8 mouse cellular contexts compared by ENCODE assay signal in genomic region chr10:79853860-79854795, GRCm38 (mm10). TPM values are rescaled to one million over a fixed set of nuclear protein-coding genes. Genes with fewer than 3 reads are reported as not detected.
DNase-seq lines count a peak whose midpoint lies in the region; ATAC-seq and TF ChIP-seq lines count a peak whose summit lies in the region.

TSS of gene Ptbp1 (plus strand) at chr10:79854427.

- peak; percentile 95 for TF ChIP-seq POLR2A in CH12.LX (IDR thresholded peaks at IDR 0.05; ENCODE audit: low read depth, low read length)

- H3K4me1 ChIP-seq in CH12.LX (ENCODE audit: control insufficient read depth in 1 of 2, insufficient read depth in 2 of 2): peaks cover 19 to 61% of the 10 kb centered on the region in 2 experiments
- peaks cover 39% of the 10 kb centered on the region for H3K4me1 ChIP-seq in forebrain, embryonic 11.5 days (replicated peaks; ENCODE audit: control insufficient read depth, insufficient read depth, low read length)
- H3K4me1 ChIP-seq in heart, embryonic 16.5 days (ENCODE audit: control insufficient read depth, insufficient read depth, low read length): peaks cover 62% of the 10 kb centered on the region
- peaks cover 75% of the 10 kb centered on the region for H3K4me1 ChIP-seq in liver, embryonic 15.5 days (replicated peaks)
- peaks cover 60% of the 10 kb centered on the region for H3K4me1 ChIP-seq in neural tube, embryonic 12.5 days

- H3K79me2 ChIP-seq in CH12.LX (replicated peaks; ENCODE audit: control insufficient read depth, extremely low read depth, insufficient read depth, poor library complexity, severe bottlenecking): peaks cover 46% of the 10 kb centered on the region

- DNase-seq in CH12.LX (ENCODE audit: extremely low read depth): peak; percentile 100
- DNase-seq in c-Kit-positive CD71-positive TER-119-negative erythroid progenitor cells, embryonic 14.5 days (ENCODE audit: low read depth): peak; percentile 100
- peak; percentile 100 for DNase-seq in forebrain, embryonic 11.5 days (ENCODE audit: low spot score)
- DNase-seq in kidney, postnatal 36 days: peak; percentile 100
- peak; percentile 100 for DNase-seq in telencephalon, adult 2 months (ENCODE audit: low read depth, low spot score)

- H3K9ac ChIP-seq in CH12.LX (ENCODE audit: insufficient read depth, low read depth): peak within 1 kb of the TSS; percentile 99
- H3K9ac ChIP-seq in forebrain, embryonic 11.5 days (ENCODE audit: low read length): peak within 1 kb of the TSS; percentile 98
- peak within 1 kb of the TSS; percentile 100 for H3K9ac ChIP-seq in heart, embryonic 16.5 days (ENCODE audit: low read length)
- peak within 1 kb of the TSS; percentile 93 for H3K9ac ChIP-seq in liver, embryonic 15.5 days
- H3K9ac ChIP-seq in neural tube, embryonic 12.5 days: peak within 1 kb of the TSS; percentile 97

- H3K27me3 ChIP-seq in CH12.LX (replicated peaks): no peaks in the 10 kb centered on the region
- no peaks in the 10 kb centered on the region for H3K27me3 ChIP-seq in forebrain, embryonic 11.5 days (ENCODE audit: control insufficient read depth, insufficient read depth, low read length)
- no peaks in the 10 kb centered on the region for H3K27me3 ChIP-seq in heart, embryonic 16.5 days (ENCODE audit: control insufficient read depth, insufficient read depth, low read length)
- H3K27me3 ChIP-seq in liver, embryonic 15.5 days: no peaks in the 10 kb centered on the region
- H3K27me3 ChIP-seq in neural tube, embryonic 12.5 days (replicated peaks): no peaks in the 10 kb centered on the region

- peak within 1 kb of the TSS; percentile 84 for H3K4me2 ChIP-seq in CH12.LX (ENCODE audit: insufficient read depth, low read depth, poor library complexity, severe bottlenecking)
- peak within 1 kb of the TSS; percentile 88 for H3K4me2 ChIP-seq in forebrain, embryonic 11.5 days (ENCODE audit: low read depth, low read length, severe bottlenecking)
- peak within 1 kb of the TSS; percentile 95 for H3K4me2 ChIP-seq in heart, embryonic 16.5 days (ENCODE audit: low read depth, low read length)
- peak within 1 kb of the TSS; percentile 98 for H3K4me2 ChIP-seq in liver, embryonic 15.5 days
- peak within 1 kb of the TSS; percentile 100 for H3K4me2 ChIP-seq in neural tube, embryonic 12.5 days (replicated peaks)

- H3K27ac ChIP-seq in CH12.LX (ENCODE audit: insufficient read depth, low read depth): peak within 1 kb of the TSS; percentile 98
- H3K27ac ChIP-seq in forebrain, embryonic 11.5 days (ENCODE audit: low read depth, low read length): peak within 1 kb of the TSS; percentile 100
- peak within 1 kb of the TSS; percentile 100 for H3K27ac ChIP-seq in heart, embryonic 16.5 days (ENCODE audit: low read length)
- peak within 1 kb of the TSS; percentile 97 for H3K27ac ChIP-seq in liver, embryonic 15.5 days (replicated peaks)
- peak within 1 kb of the TSS; percentile 99 for H3K27ac ChIP-seq in neural tube, embryonic 12.5 days

- no peak for TF ChIP-seq RAD21 in CH12.LX (IDR thresholded peaks at IDR 0.05; ENCODE audit: low read depth, low read length)

- dilution Hi-C loops in CH12.LX (cut with MboI; ENCODE audit: extremely low pct_ligation_motif_present, extremely low pct_unique_long_range_greater_than_20kb, low sequenced_read_pairs): no loop called here

- TF ChIP-seq CTCF in CH12.LX (conservative IDR thresholded peaks at IDR 0.05 in 1 of 2, IDR thresholded peaks at IDR 0.05 in 1 of 2; ENCODE audit: low read depth in 2 of 2, low read length in 2 of 2): no peak

- peak; percentile 92 for ATAC-seq in forebrain, embryonic 11.5 days (replicated peaks; ENCODE audit: low FRiP score)
- ATAC-seq in heart, embryonic 16.5 days (replicated peaks; ENCODE audit: extremely low read depth, insufficient read depth, low FRiP score): peak; percentile 82
- peak; percentile 89 for ATAC-seq in liver, embryonic 15.5 days (ENCODE audit: insufficient read depth)
- ATAC-seq in neural tube, embryonic 12.5 days (ENCODE audit: low FRiP score, low read depth): peak; percentile 91

- TF ChIP-seq EP300 in CH12.LX (IDR thresholded peaks at IDR 0.05; ENCODE audit: low read length): no peak

- H3K4me3 ChIP-seq in CH12.LX (replicated peaks in 1 of 3; ENCODE audit: low read depth in 2 of 3, low read length in 2 of 3, poor library complexity in 1 of 3): peak within 1 kb of the TSS; percentile 90 to 100 (median 100)
- peak within 1 kb of the TSS; percentile 98 for H3K4me3 ChIP-seq in forebrain, embryonic 11.5 days (ENCODE audit: low read depth, low read length)
- peak within 1 kb of the TSS; percentile 98 for H3K4me3 ChIP-seq in heart, embryonic 16.5 days (ENCODE audit: low read length)
- peak within 1 kb of the TSS; percentile 97 for H3K4me3 ChIP-seq in liver, embryonic 15.5 days (replicated peaks)
- H3K4me3 ChIP-seq in neural tube, embryonic 12.5 days: peak within 1 kb of the TSS; percentile 96

- in situ Hi-C loops in CH12.LX (cut with MboI; ENCODE audit: low pct_ligation_motif_present, low pct_unique_long_range_greater_than_20kb, low sequenced_read_pairs): no loop called here

- H3K36me3 ChIP-seq in CH12.LX (replicated peaks in 1 of 2; ENCODE audit: control insufficient read depth in 1 of 2, insufficient read depth in 1 of 2, low read length in 1 of 2): peaks cover 29 to 37% of the 10 kb centered on the region in 2 experiments
- H3K36me3 ChIP-seq in forebrain, embryonic 11.5 days (ENCODE audit: control insufficient read depth, insufficient read depth, low read length): peaks cover under 1% of the 10 kb centered on the region; the same call in 1 of the 2 replicates
- H3K36me3 ChIP-seq in heart, embryonic 16.5 days (ENCODE audit: control insufficient read depth, insufficient read depth): peaks cover 6% of the 10 kb centered on the region
- peaks cover 30% of the 10 kb centered on the region for H3K36me3 ChIP-seq in liver, embryonic 15.5 days (replicated peaks)
- H3K36me3 ChIP-seq in neural tube, embryonic 12.5 days: peaks cover 27% of the 10 kb centered on the region

- WGBS in forebrain, embryonic 11.5 days: under 1% methylated on average over 75 of the region's 75 CpGs
- WGBS in heart, embryonic 16.5 days: under 1% methylated on average over 75 of the region's 75 CpGs
- under 1% methylated on average over 75 of the region's 75 CpGs for WGBS in liver, embryonic 15.5 days (ENCODE audit: insufficient replicate concordance)
- WGBS in neural tube, embryonic 12.5 days: under 1% methylated on average over 75 of the region's 75 CpGs

- H3K9me3 ChIP-seq in CH12.LX (replicated peaks; ENCODE audit: low read length): no peaks in the 10 kb centered on the region
- H3K9me3 ChIP-seq in forebrain, embryonic 11.5 days (ENCODE audit: control insufficient read depth, low read length): no peaks in the 10 kb centered on the region
- no peaks in the 10 kb centered on the region for H3K9me3 ChIP-seq in heart, embryonic 16.5 days (replicated peaks; ENCODE audit: control insufficient read depth, low read length)
- no peaks in the 10 kb centered on the region for H3K9me3 ChIP-seq in liver, embryonic 15.5 days (replicated peaks)
- H3K9me3 ChIP-seq in neural tube, embryonic 12.5 days: no peaks in the 10 kb centered on the region

TF ChIP-seq in CH12.LX, 34 proteins besides CTCF, POLR2A, EP300 and RAD21 (continues in another document):
- TF ChIP-seq BHLHE40 (IDR thresholded peaks at IDR 0.05; ENCODE audit: low read depth, low read length): peak; percentile 84
- 0 out of 2 replicates have a peak, but pooled peaks have one; percentile 70 for TF ChIP-seq MAZ (IDR thresholded peaks at IDR 0.05; ENCODE audit: low read depth, low read length)
- TF ChIP-seq HCFC1 (IDR thresholded peaks at IDR 0.05; ENCODE audit: low read depth, low read length): peak; percentile 82
- TF ChIP-seq SIN3A (IDR thresholded peaks at IDR 0.05; ENCODE audit: low read length): peak; percentile 17
- peak; percentile 89 for TF ChIP-seq USF1 (IDR thresholded peaks at IDR 0.05; ENCODE audit: low read depth, low read length)
- TF ChIP-seq TBP (conservative IDR thresholded peaks at IDR 0.05; ENCODE audit: low read depth, low read length): peak; percentile 92
- TF ChIP-seq MAX (IDR thresholded peaks at IDR 0.05; ENCODE audit: low read length): peak; percentile 100
- no peak for TF ChIP-seq ZKSCAN1 (IDR thresholded peaks at IDR 0.05; ENCODE audit: borderline replicate concordance, low read depth, low read length)
- TF ChIP-seq USF2 (conservative IDR thresholded peaks at IDR 0.05; ENCODE audit: low read depth, low read length): peak; percentile 91
- TF ChIP-seq ZMIZ1 (IDR thresholded peaks at IDR 0.05; ENCODE audit: low read depth, low read length): peak; percentile 96
- peak; percentile 93 for TF ChIP-seq ELF1 (IDR thresholded peaks at IDR 0.05; ENCODE audit: low read depth, low read length)
- no peak; the same call in 1 of the 2 replicates for TF ChIP-seq IRF4 (IDR thresholded peaks at IDR 0.05; ENCODE audit: low read depth, low read length)
- TF ChIP-seq CHD2 (IDR thresholded peaks at IDR 0.05; ENCODE audit: low read length): peak; percentile 99
- TF ChIP-seq POLR2AphosphoS2 (IDR thresholded peaks at IDR 0.05; ENCODE audit: low read depth, low read length): peak; percentile 91
- TF ChIP-seq MYC (IDR thresholded peaks at IDR 0.05; ENCODE audit: low read depth, low read length): peak; percentile 100
- peak; percentile 57; the same call in 1 of the 2 replicates for TF ChIP-seq E2F4 (IDR thresholded peaks at IDR 0.05; ENCODE audit: insufficient replicate concordance, low read depth, low read length)
- TF ChIP-seq TCF12 (IDR thresholded peaks at IDR 0.05; ENCODE audit: low read depth, low read length): peak; percentile 64
- no peak for TF ChIP-seq JUN (IDR thresholded peaks at IDR 0.05; ENCODE audit: insufficient read depth, low read depth, low read length)
- peak; percentile 90 for TF ChIP-seq MXI1 (IDR thresholded peaks at IDR 0.05; ENCODE audit: low read depth, low read length)
- TF ChIP-seq MEF2A (IDR thresholded peaks at IDR 0.05; ENCODE audit: borderline replicate concordance, low read depth, low read length): no peak; the same call in 1 of the 2 replicates
- peak; percentile 75; the same call in 1 of the 2 replicates for TF ChIP-seq KAT2A (IDR thresholded peaks at IDR 0.05; ENCODE audit: insufficient replicate concordance, low read length)
- no peak for TF ChIP-seq ZNF384 (IDR thresholded peaks at IDR 0.05; ENCODE audit: low read depth, low read length)
- peak; percentile 79 for TF ChIP-seq NRF1 (IDR thresholded peaks at IDR 0.05; ENCODE audit: low read depth, low read length)

RNA-seq across cellular contexts. Expression of gene Ptbp1, which starts in this region (rescaled TPM):
- total RNA-seq in CH12.LX (2012; rRNA removed) (252 and 284 TPM in 2 replicates), CH12.LX (2014; rRNA removed) (261 and 284 TPM in 2 replicates)
- 482 and 497 TPM in 2 replicates for polyA plus RNA-seq in CH12.LX (2012; ENCODE audit: insufficient read length, low read depth)
- 261 and 295 TPM in 2 replicates for polyA plus RNA-seq in forebrain, embryonic 11.5 days (2014; fragmentation: Nextera tagmentation; extraction: Ambion mirVana)
- polyA plus RNA-seq in heart, embryonic 16.5 days (2015; fragmentation: Nextera tagmentation; extraction: Ambion mirVana): 125 and 146 TPM in 2 replicates
- polyA plus RNA-seq in liver, embryonic 15.5 days (2015; fragmentation: Nextera tagmentation; extraction: Ambion mirVana): 120 and 133 TPM in 2 replicates
- polyA plus RNA-seq in neural tube, embryonic 12.5 days (2016; fragmentation: Nextera tagmentation; extraction: Ambion mirVana): 180 and 189 TPM in 2 replicates

Comparison
In these comparisons a context has a peak if more than half of its experiments do, and no peak if none do; other contexts are left out.
1. Peak in every context shown above with its lines: DNase-seq, ATAC-seq, H3K4me3 ChIP-seq and H3K27ac ChIP-seq.